Mouse (Mus musculus) activated CD4-positive, CD25-positive, alpha-beta regulatory T cell, adult 4 months (primary cell): ENCODE results near the gene Upk3bl. TPM values are rescaled to one million over a fixed set of nuclear protein-coding genes. Genes with fewer than 3 reads are reported as not detected.
A peak's percentile ranks its signal among the peaks of the same experiment; 100 is the strongest.
"Not testable (repeated sequence)": the region's sequence is repeated elsewhere in the genome, so short reads cannot be mapped to it uniquely, and the experiment has no call there.

ENCODE experiments used
- ATAC-seq: one replicate; pipeline ENCODE4 v1.8.0; 2017
- polyA plus RNA-seq, 2 experiments: library from polyadenylated mRNA; unstranded; fragments of 100-300 nt; shearing (Covaris generic); gene quantifications; one replicate each; pipeline ENCODE4 v1.2.1; 2017

Upk3bl gene
- polyA plus RNA-seq, 2 experiments from 2014 or later = not detected

GRCm38 (mm10) chr5:136048541-136048940 lies 5.8 kb upstream of the Upk3bl start:
- ATAC-seq = not testable (repeated sequence)

GRCm38 (mm10) chr5:136049926-136050325 lies 4.4 kb upstream of the Upk3bl start:
- ATAC-seq = no peak

GRCm38 (mm10) chr5:136051231-136052085 lies 2.8 kb upstream of the Upk3bl start:
- ATAC-seq = no peak

- no peak for ATAC-seq
Observed at GRCm38 (mm10) chr5:136052861-136053655, 1.2 kb upstream of the Upk3bl start.

GRCm38 (mm10) chr5:136056062-136056461 lies 1.8 kb downstream of the Upk3bl start:
- ATAC-seq = no peak

GRCm38 (mm10) chr5:136057085-136057484 lies 2.8 kb downstream of the Upk3bl start:
- no peak for ATAC-seq

GRCm38 (mm10) chr5:136061567-136061966 lies 7.3 kb downstream of the Upk3bl start:
- no peak for ATAC-seq

GRCm38 (mm10) chr5:136063920-136064319 lies 9.6 kb downstream of the Upk3bl start:
- ATAC-seq = no peak

GRCm38 (mm10) chr5:136066404-136067148 lies 12.3 kb downstream of the Upk3bl start:
- ATAC-seq = not testable (repeated sequence)

- ATAC-seq = no peak
Observed at GRCm38 (mm10) chr5:136069411-136069810, 15.1 kb downstream of the Upk3bl start.

GRCm38 (mm10) chr5:136073051-136073450 lies 18.8 kb downstream of the Upk3bl start:
- no peak for ATAC-seq

- ATAC-seq = no peak
Observed at GRCm38 (mm10) chr5:136073526-136073925, 19.2 kb downstream of the Upk3bl start.

- ATAC-seq = no peak
Observed at GRCm38 (mm10) chr5:136075076-136075475, 20.8 kb downstream of the Upk3bl start.

- no peak for ATAC-seq
Observed at GRCm38 (mm10) chr5:136076284-136076683, 22.0 kb downstream of the Upk3bl start.

- ATAC-seq = no peak
Observed at GRCm38 (mm10) chr5:136077001-136077550, 22.8 kb downstream of the Upk3bl start.

GRCm38 (mm10) chr5:136078136-136078535 lies 23.8 kb downstream of the Upk3bl start:
- ATAC-seq = no peak

- no peak for ATAC-seq
Observed at GRCm38 (mm10) chr5:136082345-136082744, 28.1 kb downstream of the Upk3bl start.

- ATAC-seq = peak; percentile 99
Observed at GRCm38 (mm10) chr5:136083669-136084107, 29.4 kb downstream of the Upk3bl start, which contains the start of gene Rasa4. TSS of gene Rasa4 (plus strand) at chr5:136083916.

GRCm38 (mm10) chr5:136084144-136084881 lies 30.0 kb downstream of the Upk3bl start:
- peak; percentile 28 for ATAC-seq

GRCm38 (mm10) chr5:136084891-136085651 lies 30.8 kb downstream of the Upk3bl start:
- ATAC-seq = no peak

GRCm38 (mm10) chr5:136086290-136086689 lies 32.0 kb downstream of the Upk3bl start:
- ATAC-seq = no peak
